Comparison of ENCODE assay signal across 8 mouse cellular contexts in the genomic region with DNA sequence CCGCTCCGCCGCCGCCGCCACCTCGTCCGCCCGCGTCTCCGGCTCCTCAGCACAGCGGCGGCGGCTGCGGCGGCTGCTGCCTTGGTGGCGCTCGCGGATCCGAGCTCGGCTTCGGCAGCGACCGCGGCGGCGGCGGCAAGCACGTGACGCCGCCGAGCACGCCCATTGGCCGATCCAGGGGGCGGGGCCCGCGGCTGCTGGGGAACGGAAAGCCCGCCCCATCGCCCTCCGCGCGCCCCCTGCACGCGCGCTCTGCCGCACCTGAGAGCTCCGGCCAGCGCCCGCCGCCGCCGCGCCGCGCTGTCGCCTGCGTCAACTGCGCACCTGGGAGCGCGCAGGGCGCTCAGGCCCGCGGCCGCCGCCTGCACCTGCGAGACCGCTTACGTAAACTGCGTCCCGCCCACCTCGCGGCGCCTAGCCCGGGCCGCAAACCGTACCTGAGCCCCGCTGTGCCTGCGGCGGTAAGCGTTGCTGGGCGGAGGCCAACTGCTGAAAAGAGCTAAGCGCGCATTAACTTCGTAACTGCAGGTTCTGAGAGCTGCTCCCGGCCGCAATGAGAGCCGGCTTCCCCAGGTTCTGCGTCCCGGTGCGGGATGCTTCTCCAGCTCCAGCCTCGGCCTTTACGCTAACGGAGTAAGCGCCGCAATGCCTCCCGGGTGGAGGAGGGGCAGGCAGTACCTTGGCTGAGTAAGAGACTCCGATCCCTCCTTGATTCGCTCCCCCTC. TPM values are rescaled to one million over a fixed set of nuclear protein-coding genes. Genes with fewer than 3 reads are reported as not detected.
DNase-seq lines count a peak whose midpoint lies in the region; ATAC-seq lines count a peak whose summit lies in the region.

A gene (minus strand): TSS at position 630 of the 725 bp plus-strand sequence.

- DNase-seq in adrenal gland, adult 18-20 months (ENCODE audit: low spot score in 2 of 2): peak; percentile 95 to 96
- peak; percentile 94 for DNase-seq in embryo, embryonic 10.5 days (ENCODE audit: low spot score)
- peak; percentile 93 for DNase-seq in gastrocnemius, postnatal 14 days
- peak; percentile 86 to 97 for DNase-seq in left cerebral cortex, postnatal 10 days (ENCODE audit: extremely low spot score in 1 of 2, low spot score in 2 of 2)
- DNase-seq in right cerebral cortex, postnatal 10 days (ENCODE audit: low spot score in 2 of 2): peak; percentile 95 to 96
- peak; percentile 94 for DNase-seq in urinary bladder, postnatal 14 days (ENCODE audit: low spot score)

- intact Hi-C loops in gastrocnemius, postnatal 14 days (cut with DNase I; ENCODE audit: low total_unique reads): loop anchor here (5.0 kb wide), 1 partner anchor 69 kb away; no protein-coding TSS in a partner anchor
- intact Hi-C loops in left cerebral cortex, postnatal 10 days (cut with DNase I): no loop called here

- peak; percentile 82 for ATAC-seq in inflammation-experienced regulatory T-cells, adult 6 months
- peak; percentile 78 for ATAC-seq in megakaryocyte progenitor cell, adult 5-6 weeks (replicated peaks; ENCODE audit: poor library complexity)

RNA-seq across cellular contexts. Expression of the gene that starts here (rescaled TPM):
- total RNA-seq in adrenal gland, adult 18-20 months (2021): 10 to 100 TPM; 28.2 to 53.9 TPM
- total RNA-seq in gastrocnemius, postnatal 14 days (2021): 10 to 100 TPM; 18.2 to 21.6 TPM
- 10 to 100 TPM in 1 of 3 experiments, 1 to 10 TPM in 2; 7.4 to 10.1 (median 9.3) TPM for polyA plus RNA-seq in inflammation-experienced regulatory T-cells, adult 6 months (2017; shearing (Covaris generic))
- total RNA-seq in left cerebral cortex, postnatal 10 days (2021): 100 to 1,000 TPM; 240 to 244 TPM
- 53.9 and 54.8 TPM in 2 replicates for total RNA-seq in megakaryocyte progenitor cell, adult 5-6 weeks (2015)
- total RNA-seq in megakaryocyte progenitor cell, adult 5-6 weeks (2017): 50.3 and 80.3 TPM in 2 replicates

Comparison
In these comparisons a context has a peak if more than half of its experiments do, and no peak if none do; other contexts are left out.
1. Peak in every context shown above with its lines: DNase-seq and ATAC-seq.